Mouse (Mus musculus): Measurements from ENCODE around the gene Tradd. TPM values are rescaled to one million over a fixed set of nuclear protein-coding genes. Genes with fewer than 3 reads are reported as not detected.
A peak's percentile ranks its signal among the peaks of the same experiment; 100 is the strongest.

Gene Tradd
- total RNA-seq (2022) = 10 to 100 TPM; 15.5 to 20.0 (median 19.2) TPM

DNA sequence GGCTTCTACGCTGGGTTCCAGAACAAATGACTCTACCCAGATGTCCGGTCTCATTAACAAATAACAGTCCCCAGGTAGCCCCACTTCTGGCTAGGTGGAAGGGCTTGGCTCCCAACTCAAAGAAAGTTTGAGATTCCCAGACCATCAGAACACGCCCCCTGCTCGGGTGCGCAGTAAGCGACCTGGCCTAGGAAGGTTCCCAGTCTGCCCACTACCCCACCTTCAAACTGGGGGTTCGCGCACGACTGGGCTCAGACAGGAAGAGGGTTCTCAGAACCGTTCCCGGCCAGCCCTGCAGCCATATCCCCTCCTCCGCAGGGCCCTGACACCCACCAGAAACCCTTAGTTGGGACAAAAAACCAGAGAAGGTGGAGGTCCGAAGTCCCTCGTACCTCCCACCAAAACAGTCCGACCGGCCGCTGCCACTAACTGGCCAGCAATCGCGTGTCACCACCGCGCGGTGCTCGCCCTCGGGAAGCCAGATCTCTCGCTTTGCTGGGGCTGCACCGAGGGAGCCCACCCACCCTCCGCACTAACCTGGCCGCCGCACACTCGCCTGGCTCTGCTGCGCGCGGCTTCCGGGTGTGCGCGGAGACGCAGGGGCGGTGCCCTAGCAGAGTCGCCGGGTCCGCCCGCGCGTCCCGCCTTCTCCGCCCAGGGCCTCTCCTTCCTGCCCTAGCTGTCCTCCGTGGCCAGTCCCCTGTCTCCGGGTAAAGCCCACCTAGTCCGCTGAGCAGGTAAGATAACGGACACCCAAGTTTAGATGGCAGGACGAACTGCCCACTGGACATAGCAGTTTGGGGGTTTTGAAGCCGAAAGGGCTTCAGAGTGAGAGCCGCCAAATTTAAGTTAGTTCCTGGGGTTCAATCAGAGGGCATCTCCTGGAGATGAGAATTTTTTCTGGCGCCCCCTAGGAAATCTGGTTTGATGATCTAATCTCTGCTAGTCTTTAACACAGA, at the start of gene Tradd, which contains the start of gene Fbxl8:
Tradd (minus strand) TSS at position 586 of the 959 bp plus-strand sequence.
Fbxl8 (plus strand) TSS at position 625 of the 959 bp plus-strand sequence.
- DNase-seq = peak; percentile 63

GRCm38 (mm10) chr8:105313622-105314402, 49.4 kb upstream of the Tradd start:
- no peak for DNase-seq

- DNase-seq = no peak
Observed at GRCm38 (mm10) chr8:105312891-105313481, 48.6 kb upstream of the Tradd start.

DNA sequence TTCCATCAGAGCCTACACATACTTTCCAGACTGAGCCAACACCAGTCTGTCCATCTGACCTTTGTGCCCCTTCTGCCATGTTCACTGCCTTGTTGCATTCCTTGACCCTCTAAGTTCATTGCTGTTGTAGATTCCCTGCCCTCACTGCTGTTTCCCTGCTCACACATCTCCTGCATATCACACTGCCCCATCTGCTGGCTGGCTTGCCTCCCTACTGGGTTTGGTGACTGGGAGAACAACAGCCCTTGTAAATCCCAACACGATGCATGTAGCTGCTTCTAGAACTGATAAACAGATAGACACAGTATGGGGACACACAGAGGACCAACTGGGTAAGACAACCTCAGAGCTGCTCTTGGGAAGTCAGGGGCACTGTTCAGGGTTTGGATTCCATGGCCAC, 47.3 kb upstream of the Tradd start:
- no peak for DNase-seq

GRCm38 (mm10) chr8:105310118-105310517, 45.7 kb upstream of the Tradd start:
- DNase-seq = no peak

DNA sequence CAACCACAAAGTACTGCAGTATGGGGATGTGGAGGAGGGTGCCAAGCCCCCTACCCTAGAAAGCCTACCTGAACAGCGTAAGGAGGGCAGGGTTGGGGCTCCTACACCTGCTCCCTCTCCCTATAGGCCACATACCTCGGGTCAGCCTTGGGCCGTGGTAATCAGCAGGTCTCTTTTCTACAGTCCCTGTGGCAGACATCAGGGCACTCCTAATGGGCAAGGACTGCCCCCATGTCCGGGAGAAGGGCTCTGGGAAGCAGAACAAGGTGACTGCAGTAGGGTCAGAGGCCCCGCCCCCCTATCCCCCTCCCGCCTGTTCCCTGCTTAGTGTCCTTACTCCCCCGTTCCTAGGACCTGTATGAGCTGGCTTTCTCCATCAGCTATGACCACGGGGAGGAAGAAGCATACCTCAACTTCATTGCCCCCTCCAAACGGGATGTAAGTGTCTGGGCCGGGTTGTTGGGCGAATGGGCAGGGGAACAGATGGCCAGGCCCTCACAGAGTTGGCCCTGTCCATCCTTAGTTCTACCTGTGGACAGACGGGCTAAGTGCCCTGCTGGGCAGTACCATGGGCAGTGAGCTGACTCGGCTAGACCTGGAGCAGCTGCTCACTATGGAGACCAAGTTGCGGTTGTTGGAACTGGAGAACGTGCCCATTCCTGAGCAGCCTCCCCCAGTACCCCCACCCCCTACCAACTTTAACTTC, 44.9 kb upstream of the Tradd start:
- DNase-seq = no peak

- no peak for DNase-seq
Observed at GRCm38 (mm10) chr8:105308428-105308827, 44.0 kb upstream of the Tradd start.

- no peak for DNase-seq
Observed at GRCm38 (mm10) chr8:105307670-105308069, 43.3 kb upstream of the Tradd start.

DNA sequence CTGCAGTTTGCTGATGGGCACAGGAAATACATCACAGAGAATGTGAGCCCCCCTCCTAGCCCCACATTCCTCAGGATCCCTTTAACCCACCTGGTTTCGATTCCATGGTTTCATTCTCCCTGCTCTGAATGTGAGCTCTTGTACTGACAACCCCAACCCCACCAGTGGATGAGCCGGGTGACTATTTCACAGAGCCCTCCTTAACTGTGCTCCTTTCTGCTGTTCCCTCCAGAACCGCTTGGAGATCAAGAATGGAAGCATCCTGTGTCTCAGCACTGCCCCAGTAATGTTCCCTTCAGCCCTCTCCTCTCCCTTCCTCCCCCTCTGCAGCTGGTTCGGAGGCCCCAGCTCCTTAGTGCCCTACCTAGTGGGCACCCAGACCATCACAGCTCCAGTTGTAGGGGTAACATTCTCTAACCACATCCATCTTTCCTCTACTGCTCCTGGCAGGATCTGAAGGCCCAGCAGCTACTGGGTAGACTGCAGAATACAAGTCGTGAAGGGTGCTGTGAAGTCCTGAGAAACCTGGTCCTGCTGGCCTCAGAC, 41.8 kb upstream of the Tradd start:
- DNase-seq = no peak

- no peak for DNase-seq
Observed at GRCm38 (mm10) chr8:105305211-105306145, 41.1 kb upstream of the Tradd start, which contains the start of gene Elmo3. Elmo3 (plus strand) TSS chr8:105305601.

- no peak for DNase-seq
Observed at GRCm38 (mm10) chr8:105304325-105305210, 40.2 kb upstream of the Tradd start.

DNA sequence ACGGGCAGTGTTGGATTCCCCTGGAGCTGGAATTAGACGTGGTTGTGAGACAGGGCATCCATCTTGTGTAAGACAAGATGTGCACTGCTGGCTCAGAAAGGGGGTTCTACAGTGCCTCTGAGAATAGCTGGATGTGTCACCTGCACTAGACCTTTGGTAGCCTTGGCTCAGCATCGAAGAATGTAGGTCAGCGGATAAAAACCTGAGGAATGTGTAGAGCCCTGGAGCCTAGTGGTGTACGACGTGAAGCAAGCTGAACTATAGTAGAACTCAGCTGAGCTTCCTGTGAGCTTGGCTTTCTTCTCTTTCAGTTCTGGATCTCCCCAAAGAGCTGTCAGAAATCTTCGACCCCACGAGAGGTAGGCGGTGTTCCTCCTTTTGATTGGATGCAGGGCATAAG, 39.5 kb upstream of the Tradd start:
- no peak for DNase-seq

- DNase-seq = no peak
Observed at GRCm38 (mm10) chr8:105303396-105303795, 39.0 kb upstream of the Tradd start.

- DNase-seq = no peak
Observed at GRCm38 (mm10) chr8:105299962-105300361, 35.6 kb upstream of the Tradd start.

DNA sequence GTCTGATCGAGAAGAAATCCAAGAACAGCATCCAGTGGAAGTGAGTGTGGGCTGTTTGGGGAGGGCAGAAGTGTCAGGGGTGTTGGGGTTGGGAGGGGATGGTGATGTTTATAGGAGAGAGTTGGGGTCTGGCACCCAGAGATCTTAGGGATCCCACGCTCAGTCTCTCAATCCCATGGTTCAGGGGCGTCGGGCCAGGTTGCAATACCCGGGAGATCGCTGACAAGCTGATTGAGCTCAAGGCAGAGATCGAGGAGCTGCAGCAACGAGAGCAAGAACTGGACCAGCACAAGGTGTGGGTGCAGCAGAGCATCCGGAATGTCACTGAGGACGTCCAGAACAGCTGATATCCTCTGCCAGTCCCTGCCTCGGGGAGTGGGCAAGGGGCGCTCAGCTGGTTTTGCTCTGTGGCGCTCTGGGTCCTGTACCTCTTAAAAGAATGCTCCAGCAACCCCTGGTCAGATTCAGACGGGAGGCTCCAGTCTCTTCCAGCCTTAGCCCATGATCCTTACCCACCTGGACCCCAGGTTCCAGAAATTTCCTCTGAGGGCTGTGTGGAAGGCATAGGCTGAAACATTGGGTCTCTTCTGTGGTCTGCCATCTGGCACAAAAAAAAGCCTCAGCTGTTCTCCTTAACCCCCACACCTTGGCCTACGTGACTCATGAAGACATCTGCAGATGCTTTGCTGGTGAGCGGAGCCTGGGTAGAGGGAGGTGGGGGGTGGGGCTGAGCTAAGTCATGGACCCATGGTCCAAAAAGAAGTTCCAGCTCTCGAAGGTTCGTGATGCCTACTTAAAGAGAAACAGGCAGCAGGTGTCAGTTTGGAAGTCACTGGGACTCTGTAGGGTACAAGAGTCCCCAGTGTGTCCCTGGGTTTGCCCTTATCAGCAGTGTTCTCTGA, 34.2 kb upstream of the Tradd start:
- no peak for DNase-seq

DNA sequence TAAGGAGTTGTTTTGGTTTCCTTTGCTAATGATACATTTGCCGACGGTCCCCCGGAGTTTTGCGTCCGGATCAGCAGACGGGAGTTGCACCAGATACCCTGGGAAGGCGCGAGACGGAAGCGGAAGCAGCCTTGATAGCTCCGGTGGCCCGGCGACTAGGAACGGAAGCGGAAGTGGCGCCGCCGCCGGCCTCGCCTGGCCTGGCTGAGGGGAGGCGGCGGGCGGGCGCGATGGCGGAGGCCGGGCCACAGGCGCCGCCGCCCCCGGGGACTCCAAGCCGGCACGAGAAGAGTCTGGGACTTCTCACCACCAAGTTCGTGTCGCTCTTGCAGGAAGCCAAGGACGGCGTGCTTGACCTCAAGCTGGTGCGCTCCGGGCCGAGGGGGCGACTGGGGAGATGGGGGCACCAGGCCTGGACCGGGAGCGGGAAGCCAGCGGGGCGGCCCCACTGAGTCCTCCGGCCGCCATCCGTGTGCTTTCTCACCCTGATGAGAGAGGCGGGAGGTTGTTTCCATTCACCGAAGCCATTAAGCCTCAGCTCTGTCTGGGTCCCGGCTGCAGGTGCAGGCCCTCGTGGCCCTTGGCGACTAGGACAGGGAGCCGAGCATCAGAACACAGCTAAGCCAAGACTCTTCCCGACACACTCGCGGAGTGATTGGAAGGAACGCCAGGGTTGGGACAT, 33.2 kb upstream of the Tradd start, which contains the start of gene E2f4:
E2f4 (plus strand) TSS at position 153 of the 682 bp plus-strand sequence.
- DNase-seq = peak; percentile 90

GRCm38 (mm10) chr8:105295895-105296573, 31.6 kb upstream of the Tradd start, which contains the start of gene Exoc3l:
Exoc3l (minus strand) TSS chr8:105296101.
- DNase-seq = peak; percentile 77
